Mouse (Mus musculus): ENCODE measurements around the gene Castor2. TPM values are rescaled to one million over a fixed set of nuclear protein-coding genes. Genes with fewer than 3 reads are reported as not detected.

Castor2 gene
- 4.5 and 5.1 TPM in 2 replicates for polyA plus RNA-seq (2015; fragmentation: Nextera tagmentation; extraction: Ambion mirVana)

GRCm38 (mm10) chr5:134099496-134100211, at the start of gene Castor2:
TSS of gene Castor2 (plus strand) at chr5:134099711.
- H3K4me2 ChIP-seq: peak within 1 kb of the TSS; percentile 96
- peak within 1 kb of the TSS; percentile 65 for H3K9ac ChIP-seq
- WGBS: 0% methylated on average over 50 of the region's 58 CpGs
- H3K4me3 ChIP-seq (replicated peaks): peak within 1 kb of the TSS; percentile 73
- no peaks in the 10 kb centered on the region for H3K9me3 ChIP-seq
- H3K27ac ChIP-seq: peak within 1 kb of the TSS; percentile 51; the same call in 1 of the 2 replicates
- H3K36me3 ChIP-seq: no peaks in the 10 kb centered on the region
- peaks cover 17% of the 10 kb centered on the region; the same call in 1 of the 2 replicates for H3K4me1 ChIP-seq
- peak; percentile 87 for ATAC-seq (ENCODE audit: insufficient read depth, low FRiP score, low read depth)
- H3K27me3 ChIP-seq (replicated peaks): no peaks in the 10 kb centered on the region

DNA sequence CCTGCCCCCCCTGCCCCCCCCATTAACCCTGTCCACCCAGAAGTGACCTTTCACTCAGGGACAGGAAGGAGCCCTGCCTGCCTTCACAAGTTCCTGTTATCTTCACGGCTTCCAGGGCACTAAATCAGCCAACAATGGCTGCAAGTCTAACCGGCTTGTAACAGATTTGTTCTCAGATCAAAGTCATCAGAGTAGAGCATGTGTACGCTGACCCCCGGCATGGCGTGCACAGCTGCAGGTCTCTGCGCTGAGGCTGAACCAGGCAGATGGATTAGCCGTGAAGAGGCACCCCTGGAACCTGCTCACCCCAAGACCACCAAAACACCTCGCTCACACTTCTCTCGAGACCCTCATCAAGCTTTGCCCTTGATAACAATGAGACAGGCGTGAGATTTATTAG, 48.8 kb upstream of the Castor2 start:
- H3K27ac ChIP-seq: no peak overlapping the region
- 15% methylated on average over 10 of the region's 10 CpGs for WGBS
- H3K4me2 ChIP-seq: no peak overlapping the region
- H3K36me3 ChIP-seq: no peaks in the 10 kb centered on the region
- H3K27me3 ChIP-seq (replicated peaks): no peaks in the 10 kb centered on the region
- H3K4me3 ChIP-seq (replicated peaks): no peak overlapping the region
- no peaks in the 10 kb centered on the region for H3K4me1 ChIP-seq
- no peak for ATAC-seq (ENCODE audit: insufficient read depth, low FRiP score, low read depth)
- no peaks in the 10 kb centered on the region for H3K9me3 ChIP-seq
- H3K9ac ChIP-seq: no peak overlapping the region

GRCm38 (mm10) chr5:134052614-134053013, 46.9 kb upstream of the Castor2 start:
- H3K27me3 ChIP-seq (replicated peaks): no peaks in the 10 kb centered on the region
- no peak overlapping the region for H3K4me3 ChIP-seq (replicated peaks)
- ATAC-seq (ENCODE audit: insufficient read depth, low FRiP score, low read depth): no peak
- H3K36me3 ChIP-seq: no peaks in the 10 kb centered on the region
- no peaks in the 10 kb centered on the region for H3K9me3 ChIP-seq
- H3K4me2 ChIP-seq: no peak overlapping the region
- H3K27ac ChIP-seq: no peak overlapping the region
- H3K9ac ChIP-seq: no peak overlapping the region
- 79% methylated on average over 4 of the region's 4 CpGs for whole genome bisulfite sequencing
- H3K4me1 ChIP-seq: no peaks in the 10 kb centered on the region

DNA sequence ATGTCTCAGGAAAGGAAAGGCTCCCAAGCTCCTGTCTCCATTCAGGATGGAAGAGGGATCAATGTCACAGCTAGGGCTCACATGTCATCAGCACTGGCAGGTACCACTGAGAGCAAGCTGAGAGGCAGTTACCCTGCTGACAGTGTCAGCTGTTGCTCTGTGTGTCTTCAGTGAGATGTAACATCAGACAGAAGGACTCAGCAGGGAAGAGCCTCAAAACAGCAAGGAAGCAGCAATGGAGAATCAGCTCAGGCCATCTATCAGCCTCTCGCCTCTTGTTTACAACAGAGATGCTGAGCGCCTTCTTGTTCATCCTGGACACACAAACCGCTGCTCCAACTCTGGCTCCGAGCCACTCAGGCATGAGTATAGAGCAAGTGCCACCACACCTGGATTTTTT, 45.0 kb upstream of the Castor2 start:
- H3K27ac ChIP-seq: no peak overlapping the region
- no peaks in the 10 kb centered on the region for H3K36me3 ChIP-seq
- no peaks in the 10 kb centered on the region for H3K9me3 ChIP-seq
- no peaks in the 10 kb centered on the region for H3K4me1 ChIP-seq
- ATAC-seq (ENCODE audit: insufficient read depth, low FRiP score, low read depth): no peak
- no peak overlapping the region for H3K4me2 ChIP-seq
- WGBS: 87% methylated on average over 4 of the region's 4 CpGs
- no peaks in the 10 kb centered on the region for H3K27me3 ChIP-seq (replicated peaks)
- H3K9ac ChIP-seq: no peak overlapping the region
- H3K4me3 ChIP-seq (replicated peaks): no peak overlapping the region

- no peak overlapping the region for H3K4me2 ChIP-seq
- no peak overlapping the region for H3K27ac ChIP-seq
- H3K9me3 ChIP-seq: no peaks in the 10 kb centered on the region
- H3K36me3 ChIP-seq: no peaks in the 10 kb centered on the region
- no peaks in the 10 kb centered on the region for H3K4me1 ChIP-seq
- H3K4me3 ChIP-seq (replicated peaks): no peak overlapping the region
- no peaks in the 10 kb centered on the region for H3K27me3 ChIP-seq (replicated peaks)
- ATAC-seq (ENCODE audit: insufficient read depth, low FRiP score, low read depth): no peak
- H3K9ac ChIP-seq: no peak overlapping the region
- 46% methylated on average over 13 of the region's 13 CpGs for WGBS
Measured at GRCm38 (mm10) chr5:134058793-134059352, 40.6 kb upstream of the Castor2 start.

- Histone ChIP-seq H3K9ac (no peak overlapping the region), H3K4me2 (no peak overlapping the region), H3K4me3 (replicated peaks) (no peak overlapping the region), H3K9me3 (no peaks in the 10 kb centered on the region), H3K36me3 (no peaks in the 10 kb centered on the region), H3K27me3 (replicated peaks) (no peaks in the 10 kb centered on the region), H3K27ac (no peak overlapping the region), H3K4me1 (no peaks in the 10 kb centered on the region)
- peak; percentile 75; the same call in 1 of the 2 replicates for ATAC-seq (ENCODE audit: insufficient read depth, low FRiP score, low read depth)
- WGBS: 47% methylated on average over 15 of the region's 15 CpGs
Measured at GRCm38 (mm10) chr5:134063362-134064064, 36.0 kb upstream of the Castor2 start.

GRCm38 (mm10) chr5:134066261-134066660, 33.2 kb upstream of the Castor2 start:
- H3K9me3 ChIP-seq: no peaks in the 10 kb centered on the region
- no peaks in the 10 kb centered on the region for H3K4me1 ChIP-seq
- H3K9ac ChIP-seq: no peak overlapping the region
- H3K27ac ChIP-seq: no peak overlapping the region
- ATAC-seq (ENCODE audit: insufficient read depth, low FRiP score, low read depth): no peak
- H3K4me2 ChIP-seq: no peak overlapping the region
- 33% methylated on average over 3 of the region's 3 CpGs for WGBS
- no peaks in the 10 kb centered on the region for H3K27me3 ChIP-seq (replicated peaks)
- H3K36me3 ChIP-seq: no peaks in the 10 kb centered on the region
- no peak overlapping the region for H3K4me3 ChIP-seq (replicated peaks)

DNA sequence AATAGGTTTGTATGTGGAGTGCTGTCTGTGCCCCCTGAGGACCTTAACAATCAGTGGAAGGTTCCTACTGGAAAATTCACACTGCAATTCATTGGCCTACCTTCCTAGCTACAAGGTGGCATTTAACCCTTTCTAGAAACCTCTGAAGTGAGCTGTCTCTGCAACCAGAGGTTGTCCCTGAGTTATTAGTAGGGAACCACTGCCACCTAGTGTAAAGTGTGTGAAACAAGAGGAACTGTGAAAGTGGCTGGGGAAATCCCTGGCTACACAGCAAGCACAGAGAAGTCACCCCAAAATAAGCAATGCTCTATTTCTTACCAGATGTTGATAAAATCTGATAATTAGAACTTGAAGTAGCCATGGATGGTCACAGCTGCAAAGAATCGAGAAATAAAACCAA, 31.6 kb upstream of the Castor2 start:
- H3K4me2 ChIP-seq: no peak overlapping the region
- H3K4me1 ChIP-seq: no peaks in the 10 kb centered on the region
- H3K9ac ChIP-seq: no peak overlapping the region
- WGBS: 11% methylated on average over 1 of the region's 1 CpGs
- no peak for ATAC-seq (ENCODE audit: insufficient read depth, low FRiP score, low read depth)
- no peak overlapping the region for H3K4me3 ChIP-seq (replicated peaks)
- no peak overlapping the region for H3K27ac ChIP-seq
- H3K27me3 ChIP-seq (replicated peaks): no peaks in the 10 kb centered on the region
- H3K9me3 ChIP-seq: no peaks in the 10 kb centered on the region
- no peaks in the 10 kb centered on the region for H3K36me3 ChIP-seq

GRCm38 (mm10) chr5:134073512-134074041, 25.9 kb upstream of the Castor2 start:
- Histone ChIP-seq H3K4me2 (no peak overlapping the region), H3K27me3 (replicated peaks) (no peaks in the 10 kb centered on the region), H3K9me3 (no peaks in the 10 kb centered on the region), H3K4me3 (replicated peaks) (no peak overlapping the region), H3K36me3 (no peaks in the 10 kb centered on the region), H3K9ac (no peak overlapping the region), H3K4me1 (no peaks in the 10 kb centered on the region), H3K27ac (no peak overlapping the region)
- ATAC-seq (ENCODE audit: insufficient read depth, low FRiP score, low read depth): no peak
- WGBS: 68% methylated on average over 17 of the region's 17 CpGs

DNA sequence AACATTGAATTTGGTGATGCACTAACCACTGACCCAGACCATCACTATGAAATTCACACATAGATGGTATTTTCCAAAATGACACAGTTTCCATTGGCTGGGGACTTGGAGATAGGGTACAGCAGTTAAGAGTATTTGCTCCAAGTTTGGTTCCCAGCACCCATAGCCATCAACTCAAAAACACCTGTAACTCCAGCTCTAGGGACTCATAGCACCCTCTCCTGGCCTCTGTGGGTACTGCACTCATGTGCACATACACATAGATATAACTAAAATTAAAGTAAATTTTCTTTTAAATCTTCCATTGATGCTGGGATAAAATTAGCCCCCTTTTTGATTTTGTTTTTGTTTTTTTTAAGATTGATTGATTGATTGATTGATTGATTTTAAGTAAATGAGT, 25.1 kb upstream of the Castor2 start:
- no peak overlapping the region for H3K27ac ChIP-seq
- H3K4me1 ChIP-seq: no peaks in the 10 kb centered on the region
- no peak overlapping the region for H3K9ac ChIP-seq
- no peaks in the 10 kb centered on the region for H3K9me3 ChIP-seq
- no peaks in the 10 kb centered on the region for H3K36me3 ChIP-seq
- H3K4me3 ChIP-seq (replicated peaks): no peak overlapping the region
- H3K27me3 ChIP-seq (replicated peaks): no peaks in the 10 kb centered on the region
- no peak for ATAC-seq (ENCODE audit: insufficient read depth, low FRiP score, low read depth)
- no peak overlapping the region for H3K4me2 ChIP-seq

GRCm38 (mm10) chr5:134076175-134076574, 23.3 kb upstream of the Castor2 start:
- Histone ChIP-seq H3K4me3 (replicated peaks) (no peak overlapping the region), H3K36me3 (no peaks in the 10 kb centered on the region), H3K9ac (no peak overlapping the region), H3K4me2 (no peak overlapping the region), H3K27me3 (replicated peaks) (no peaks in the 10 kb centered on the region), H3K27ac (no peak overlapping the region), H3K9me3 (no peaks in the 10 kb centered on the region), H3K4me1 (peaks cover 8% of the 10 kb centered on the region; the same call in 1 of the 2 replicates)
- WGBS: 88% methylated on average over 11 of the region's 11 CpGs
- ATAC-seq (ENCODE audit: insufficient read depth, low FRiP score, low read depth): no peak
